ENCODE assay signal across 17 mouse cellular contexts in genomic region chr12:84129931-84130330, GRCm38 (mm10). TPM values are rescaled to one million over a fixed set of nuclear protein-coding genes. Genes with fewer than 3 reads are reported as not detected.
DNase-seq lines count a peak whose midpoint lies in the region; ATAC-seq and TF ChIP-seq lines count a peak whose summit lies in the region.
"Had no signal": no experiment of that assay in that cellular context is flagged by ENCODE, and none has a peak within 500 bp of the region (broad histone marks: within the 10 kb centered on the region; RNA-seq: fewer than 3 reads in every experiment).

No protein-coding gene starts in this region.

- no peak for TF ChIP-seq CTCF in lung, adult 2 months (IDR thresholded peaks at IDR 0.05; ENCODE audit: insufficient read depth, low read length)

- WGBS in lung, adult 2 months = 86% methylated on average over 8 of the region's 8 CpGs

- no peak for TF ChIP-seq POLR2A in lung, adult 2 months (IDR thresholded peaks at IDR 0.05; ENCODE audit: borderline replicate concordance, extremely low read depth, low read depth, low read length)

- intact Hi-C loops in heart, postnatal 14 days (cut with DNase I) = no loop called here

- peak; percentile 96 for ATAC-seq in megakaryocyte, adult 5-6 weeks (ENCODE audit: poor library complexity, severe bottlenecking)
- ATAC-seq: forebrain, embryonic 15.5 days had no signal

- DNase-seq in heart, adult 11 months = peak; percentile 87
- DNase-seq in heart, postnatal 14 days = no peak
- DNase-seq in lung, postnatal 36 days = peak; percentile 54
- DNase-seq in lung, adult 2 months = no peak
- DNase-seq in thymus, postnatal 25 days = no peak
- no peak for DNase-seq in right cerebral cortex, postnatal 25 days
- DNase-seq: adrenal gland, postnatal 10 days; cerebellum, adult 11 months; cerebellum, adult 8-10 months; cerebellum, postnatal 14 days; gastrocnemius, postnatal 36 days; heart, adult 2 months had no signal

- H3K4me3 ChIP-seq in lung, adult 2 months (replicated peaks; ENCODE audit: extremely low read depth, low read depth, low read length) = no peak overlapping the region
- H3K4me3 ChIP-seq: embryonic facial prominence, embryonic 12.5 days; forebrain, embryonic 15.5 days; heart, adult 2 months; heart, embryonic 15.5 days; hindbrain, embryonic 10.5 days had no signal

- H3K4me1 ChIP-seq in lung, adult 2 months (ENCODE audit: control insufficient read depth, insufficient read depth, low read length) = no peaks in the 10 kb centered on the region
- H3K4me1 ChIP-seq: embryonic facial prominence, embryonic 12.5 days; forebrain, embryonic 15.5 days; heart, embryonic 15.5 days; hindbrain, embryonic 10.5 days had no signal

RNA-seq across cellular contexts. Expression of gene Dnal1, which starts 15.8 kb away (rescaled TPM):
- total RNA-seq in heart, postnatal 14 days (2021) = 10 to 100 TPM in 1 of 2 experiments, 1 to 10 TPM in 1; 9.4 to 10.5 TPM
- polyA plus RNA-seq in lung, adult 2 months (2012; rRNA removed) = 4.6 and 9.2 TPM in 2 replicates
- total RNA-seq in megakaryocyte, adult 5-6 weeks (2015) = 0.33 and 0.62 TPM in 2 replicates
- total RNA-seq in megakaryocyte, adult 5-6 weeks (2017) = not detected in 2 replicates

RNA-seq across cellular contexts. Expression of gene Pnma1, which starts 18.4 kb away (rescaled TPM):
- under 1 TPM; 0.17 to 0.31 TPM for total RNA-seq in heart, postnatal 14 days (2021)
- polyA plus RNA-seq in lung, adult 2 months (2012; rRNA removed) = 0.84 and 1.3 TPM in 2 replicates
- 0.32 and 0.65 TPM in 2 replicates for total RNA-seq in megakaryocyte, adult 5-6 weeks (2015)
- total RNA-seq in megakaryocyte, adult 5-6 weeks (2017) = 0.16 and 0.73 TPM in 2 replicates

RNA-seq across cellular contexts. Expression of gene Acot6, which starts 29.5 kb away (rescaled TPM):
- total RNA-seq in heart, postnatal 14 days (2021) = 1 to 10 TPM; 2.4 to 3.1 TPM
- 1.9 TPM in 2 replicates for polyA plus RNA-seq in lung, adult 2 months (2012; rRNA removed)
- 0.27 and 0.67 TPM in 2 replicates for total RNA-seq in megakaryocyte, adult 5-6 weeks (2015)
- total RNA-seq in megakaryocyte, adult 5-6 weeks (2017) = 0.22 TPM in 1 of 2 replicates, not detected in the other

Comparison
In these comparisons a context has a peak if more than half of its experiments do, and no peak if none do; other contexts are left out.
1. DNase-seq: peak in heart, adult 11 months (single experiment) and lung, postnatal 36 days (single experiment); none in heart, postnatal 14 days (0 of 2), lung, adult 2 months (single experiment), thymus, postnatal 25 days (single experiment) and right cerebral cortex, postnatal 25 days (single experiment).
2. RNA of gene Dnal1, which starts 15.8 kb away (total RNA-seq): 9.4 to 10.5 TPM in heart, postnatal 14 days; 0.33 to 0.62 TPM in megakaryocyte, adult 5-6 weeks; every median in the first group is over 4 times any median in the second.